Mouse (Mus musculus): ENCODE results near the gene Cep170.

- TF ChIP-seq POLR2A (IDR thresholded peaks at IDR 0.05; ENCODE audit: extremely low read depth, insufficient read depth, low read length) = no peak
- no peak for TF ChIP-seq CTCF (IDR thresholded peaks at IDR 0.05; ENCODE audit: low read depth, low read length)
These were observed 1.2 kb downstream of the Cep170 start for GRCm38 (mm10) chr1:176812491-176813291.
